Mouse (Mus musculus) kidney, postnatal 25 days (tissue): ENCODE measurements around the gene Ktn1.

Experiments used
- DNase-seq, 2 experiments: peaks; one replicate each; pipeline ENCODE4 v3.0.0; 2021; ENCODE audit warnings: mixed read lengths in 2 of 2

The Ktn1 gene

GRCm38 (mm10) chr14:47665061-47665778, 17.0 kb downstream of the Ktn1 start:
- no peak for DNase-seq

GRCm38 (mm10) chr14:47668096-47668495, 19.8 kb downstream of the Ktn1 start:
- DNase-seq, result no peak

GRCm38 (mm10) chr14:47682886-47683285, 34.6 kb downstream of the Ktn1 start:
- DNase-seq, result no peak

- DNase-seq, result no peak
These were observed 36.3 kb downstream of the Ktn1 start for GRCm38 (mm10) chr14:47684579-47684978.

- DNase-seq, result no peak
These were observed 50.9 kb downstream of the Ktn1 start for GRCm38 (mm10) chr14:47699126-47699525.

GRCm38 (mm10) chr14:47709546-47709945, 61.3 kb downstream of the Ktn1 start:
- no peak for DNase-seq

- no peak for DNase-seq
These were observed 67.5 kb downstream of the Ktn1 start for GRCm38 (mm10) chr14:47715771-47716170.

- DNase-seq, result no peak
These were observed 69.8 kb downstream of the Ktn1 start for GRCm38 (mm10) chr14:47717916-47718606.

- DNase-seq, result no peak
These were observed 71.8 kb downstream of the Ktn1 start for GRCm38 (mm10) chr14:47720023-47720422.

- DNase-seq, result no peak
These were observed 74.8 kb downstream of the Ktn1 start for GRCm38 (mm10) chr14:47723035-47723434.

GRCm38 (mm10) chr14:47728594-47728993, 80.3 kb downstream of the Ktn1 start:
- no peak for DNase-seq

- DNase-seq, result no peak
These were observed 87.1 kb downstream of the Ktn1 start for GRCm38 (mm10) chr14:47735354-47735753.

- DNase-seq, result no peak
These were observed 88.2 kb downstream of the Ktn1 start for GRCm38 (mm10) chr14:47736471-47736870.

GRCm38 (mm10) chr14:47740316-47740996, 92.2 kb downstream of the Ktn1 start:
- no peak for DNase-seq

GRCm38 (mm10) chr14:47741046-47741445, 92.8 kb downstream of the Ktn1 start:
- DNase-seq, result no peak

GRCm38 (mm10) chr14:47742674-47743073, 94.4 kb downstream of the Ktn1 start:
- DNase-seq, result no peak

GRCm38 (mm10) chr14:47745086-47745485, 96.8 kb downstream of the Ktn1 start:
- DNase-seq, result no peak

- DNase-seq, result peak; percentile 15 to 54
These were observed 99.3 kb downstream of the Ktn1 start for GRCm38 (mm10) chr14:47747536-47747935.

GRCm38 (mm10) chr14:47748714-47749113, 100.5 kb downstream of the Ktn1 start:
- no peak for DNase-seq

GRCm38 (mm10) chr14:47751422-47752205, 103.4 kb downstream of the Ktn1 start:
- DNase-seq, result peak; percentile 55 to 81

GRCm38 (mm10) chr14:47753561-47753960, 105.3 kb downstream of the Ktn1 start:
- no peak for DNase-seq

- DNase-seq, result no peak
These were observed 106.1 kb downstream of the Ktn1 start for GRCm38 (mm10) chr14:47754253-47754897.
